Mouse (Mus musculus) stomach, postnatal 0 days (tissue): ENCODE results near the gene Ran. TPM values are rescaled to one million over a fixed set of nuclear protein-coding genes. Genes with fewer than 3 reads are reported as not detected.
"Not testable (repeated sequence)": the region's sequence is repeated elsewhere in the genome, so short reads cannot be mapped to it uniquely, and the experiment has no call there.

Source experiments
- ATAC-seq: fragments of 200-750 bp; cut with Nextera tagmentation; 2 replicates; pipeline ENCODE4 v1.8.0; 2017; ENCODE audit not compliant: low FRiP score, low TSS enrichment
- DNase-seq: peaks from one replicate; pipeline ENCODE4 v3.0.0-alpha.2; 2016; ENCODE audit warnings: low spot score
- H3K27ac ChIP-seq: fragments of 300-500 bp; sonication (generic); replicated peaks from 2 replicates; pipeline ENCODE4 v1.5.1; 2014; ENCODE audit warnings: mild to moderate bottlenecking, control low read depth
- H3K27me3 ChIP-seq: fragments of 300-500 bp; sonication (generic); 2 replicates; pipeline ENCODE4 v1.6.1; 2014; ENCODE audit warnings: low read length; ENCODE audit not compliant: control insufficient read depth, insufficient read depth
- H3K36me3 ChIP-seq: fragments of 300-500 bp; sonication (generic); 2 replicates; pipeline ENCODE4 v1.6.1; 2014; ENCODE audit warnings: low read length, mixed read lengths; ENCODE audit not compliant: control insufficient read depth, insufficient read depth
- H3K4me1 ChIP-seq: fragments of 300-500 bp; sonication (generic); replicated peaks from 2 replicates; pipeline ENCODE4 v1.6.1; 2014; ENCODE audit warnings: antibody characterized with exemption; ENCODE audit not compliant: control insufficient read depth, insufficient read depth
- H3K4me2 ChIP-seq: fragments of 300-500 bp; sonication (generic); replicated peaks from 2 replicates; pipeline ENCODE4 v1.6.1; 2014; ENCODE audit warnings: low read depth, mild to moderate bottlenecking, control low read depth, moderate library complexity
- H3K4me3 ChIP-seq: fragments of 300-500 bp; sonication (generic); 2 replicates; pipeline ENCODE4 v1.5.1; 2014; ENCODE audit warnings: low read depth, low read length, control low read depth
- H3K9ac ChIP-seq: fragments of 300-500 bp; sonication (generic); 2 replicates; pipeline ENCODE4 v1.6.1; 2014; ENCODE audit warnings: mild to moderate bottlenecking, low read length, control low read depth, mixed read lengths
- H3K9me3 ChIP-seq: fragments of 300-500 bp; sonication (generic); 2 replicates; pipeline ENCODE4 v1.6.1; 2016; ENCODE audit warnings: low read length; ENCODE audit not compliant: control insufficient read depth
- CTCF ChIP-seq: IDR thresholded peaks from 2 replicates; pipeline ENCODE4 v1.5.1; 2016; ENCODE audit warnings: antibody characterized with exemption, low read depth, mild to moderate bottlenecking, moderate library complexity
- EP300 ChIP-seq: optimal IDR thresholded peaks from 2 replicates; pipeline ENCODE3; 2016; ENCODE audit warnings: antibody characterized with exemption
- WGBS: fragments of 180-500 bp; shearing (Covaris S2); extraction: QIAGEN DNeasy Blood & Tissue Kit; methylation state at CpG from one replicate; pipeline ENCODE4 v1.1.7; 2014; 5-methylcytosine and 5-hydroxymethylcytosine counted together
- polyA plus RNA-seq: library from polyadenylated mRNA; unstranded; fragments of >200 nt; fragmentation: Nextera tagmentation; extraction: Ambion mirVana; gene quantifications from 2 replicates; pipeline ENCODE4 v1.2.1, GENCODE M21; 2015

Ran gene
- polyA plus RNA-seq, result 226 and 257 TPM in 2 replicates

- H3K27ac ChIP-seq, result peak within 1 kb of the TSS; percentile 95
- peak within 1 kb of the TSS; percentile 83 for H3K4me3 ChIP-seq
- H3K9ac ChIP-seq, result peak within 1 kb of the TSS; percentile 82
- TF ChIP-seq EP300, result no peak
- no peak for TF ChIP-seq CTCF
- no peaks in the 10 kb centered on the region for H3K9me3 ChIP-seq
- H3K4me2 ChIP-seq, result peak within 1 kb of the TSS; percentile 88
- no peaks in the 10 kb centered on the region for H3K4me1 ChIP-seq
- under 1% methylated on average over 78 of the region's 102 CpGs for WGBS
- no peaks in the 10 kb centered on the region; the same call in 1 of the 2 replicates for H3K36me3 ChIP-seq
- DNase-seq (peak; percentile 96), ATAC-seq (peak; percentile 97)
- no peaks in the 10 kb centered on the region for H3K27me3 ChIP-seq
These were observed at the start of gene Ran for GRCm38 (mm10) chr5:129019497-129020299. Gene Ran, plus strand, starts transcription at chr5:129020069.

- no peaks in the 10 kb centered on the region for H3K36me3 ChIP-seq
- no peak overlapping the region for H3K9ac ChIP-seq
- H3K4me1 ChIP-seq, result no peaks in the 10 kb centered on the region
- ATAC-seq (no peak), DNase-seq (no peak)
- H3K9me3 ChIP-seq, result no peaks in the 10 kb centered on the region
- H3K27me3 ChIP-seq, result no peaks in the 10 kb centered on the region
- TF ChIP-seq EP300 (no peak), CTCF (no peak)
- no peak overlapping the region for H3K4me3 ChIP-seq
- H3K4me2 ChIP-seq, result 0 out of 2 replicates have a peak overlapping the region, but pooled peaks have one; percentile 20
- no peak overlapping the region for H3K27ac ChIP-seq
- WGBS, result 61% methylated on average over 10 of the region's 10 CpGs
These were observed 49.0 kb upstream of the Ran start for GRCm38 (mm10) chr5:128970878-128971277.

DNA sequence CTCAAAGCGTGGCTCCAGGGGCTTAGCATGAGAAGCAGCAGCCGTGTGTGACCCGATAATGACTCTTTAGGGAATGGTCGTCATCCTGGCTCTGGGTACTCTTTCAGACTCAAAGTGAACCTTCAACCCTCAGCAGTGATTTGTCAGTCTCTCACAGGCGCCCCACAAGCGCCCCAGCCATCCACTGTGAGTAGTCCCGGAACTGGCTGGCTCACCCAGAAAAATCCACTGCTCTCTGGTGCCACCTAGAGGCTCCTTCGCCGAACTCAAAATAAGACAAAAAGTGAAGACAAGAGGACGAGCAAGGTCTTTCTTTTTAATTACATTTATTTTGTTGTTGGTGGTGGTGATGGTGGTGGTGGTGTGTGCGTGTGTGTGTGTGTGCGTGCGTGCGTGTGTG, 48.6 kb upstream of the Ran start:
- no peak overlapping the region for H3K9ac ChIP-seq
- H3K27me3 ChIP-seq, result no peaks in the 10 kb centered on the region
- H3K36me3 ChIP-seq, result no peaks in the 10 kb centered on the region
- 13% methylated on average over 13 of the region's 14 CpGs for WGBS
- H3K4me3 ChIP-seq, result no peak overlapping the region
- no peak overlapping the region for H3K27ac ChIP-seq
- DNase-seq (peak; percentile 70), ATAC-seq (no peak)
- no peak for TF ChIP-seq EP300
- peak; percentile 82 for TF ChIP-seq CTCF
- H3K4me1 ChIP-seq, result no peaks in the 10 kb centered on the region
- H3K4me2 ChIP-seq, result 0 out of 2 replicates have a peak overlapping the region, but pooled peaks have one; percentile 20
- H3K9me3 ChIP-seq, result no peaks in the 10 kb centered on the region

DNA sequence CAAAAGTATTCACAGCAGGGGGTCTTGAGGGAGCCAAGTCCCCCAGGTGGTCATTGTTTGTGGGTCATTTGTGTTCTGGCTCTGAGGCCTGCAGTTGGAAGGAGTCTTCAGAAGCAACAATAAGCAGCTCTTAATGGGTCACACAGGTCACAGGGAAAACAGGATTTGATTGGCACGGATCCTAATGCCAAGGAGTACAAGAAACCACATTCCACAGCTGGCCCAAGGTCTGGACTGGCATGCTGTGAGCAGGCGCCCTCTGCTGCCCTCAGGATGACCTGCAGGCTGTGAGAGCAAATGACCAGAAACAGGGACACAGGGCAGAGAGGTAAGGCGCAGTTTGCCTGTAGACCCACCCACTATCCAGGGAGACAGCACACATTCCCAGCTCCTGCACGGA, 43.6 kb upstream of the Ran start:
- Histone ChIP-seq H3K27ac (no peak overlapping the region), H3K4me2 (no peak overlapping the region), H3K9me3 (no peaks in the 10 kb centered on the region), H3K4me1 (no peaks in the 10 kb centered on the region), H3K27me3 (no peaks in the 10 kb centered on the region), H3K9ac (no peak overlapping the region), H3K36me3 (no peaks in the 10 kb centered on the region), H3K4me3 (no peak overlapping the region)
- 27% methylated on average over 4 of the region's 4 CpGs for WGBS
- peak; percentile 46 for DNase-seq
- ATAC-seq, result 0 out of 2 replicates have a peak, but pooled peaks have one; percentile 27
- TF ChIP-seq EP300 (no peak), CTCF (peak; percentile 65)

DNA sequence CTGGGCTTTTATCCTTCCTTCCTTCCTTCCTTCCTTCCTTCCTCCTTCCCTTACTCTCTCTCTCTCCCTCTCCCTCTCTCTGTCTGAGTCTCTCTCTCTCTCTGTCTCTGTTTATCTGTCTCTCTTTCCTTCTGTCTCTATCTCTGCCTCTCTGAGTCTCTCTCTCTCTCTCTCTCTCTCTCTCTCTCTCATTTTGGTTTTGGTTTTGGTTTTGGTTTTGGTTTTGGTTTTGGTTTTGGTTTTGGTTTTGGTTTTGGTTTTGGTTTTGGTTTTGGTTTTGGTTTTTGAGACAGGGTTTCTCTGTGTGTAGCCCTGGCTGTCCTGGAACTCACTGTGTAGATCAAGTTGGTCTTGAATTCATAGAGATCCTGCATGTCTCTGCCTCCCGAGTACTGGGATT, 42.4 kb upstream of the Ran start:
- H3K4me1 ChIP-seq, H3K9ac ChIP-seq, H3K4me3 ChIP-seq, H3K27ac ChIP-seq, DNase-seq, ATAC-seq, H3K4me2 ChIP-seq, H3K27me3 ChIP-seq, H3K36me3 ChIP-seq, H3K9me3 ChIP-seq: not testable (repeated sequence)
- 74% methylated on average over 1 of the region's 1 CpGs for WGBS

DNA sequence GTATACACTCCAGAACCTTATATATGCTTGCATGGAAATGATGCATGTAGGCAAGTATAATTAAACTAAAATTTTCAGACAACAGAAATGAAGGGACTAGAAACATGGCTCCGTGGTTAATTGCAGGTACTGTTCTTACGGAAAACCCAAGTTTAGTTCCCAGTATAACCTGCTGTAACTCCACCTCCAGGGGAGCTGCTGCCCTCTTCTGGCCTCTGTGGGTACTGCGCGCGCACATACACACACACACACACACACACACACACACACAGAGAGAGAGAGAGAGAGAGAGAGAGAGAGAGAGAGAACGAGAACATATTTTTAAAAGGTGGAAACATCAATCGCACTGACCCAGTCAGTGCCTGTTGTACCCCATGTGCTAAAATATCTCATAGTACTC, 40.9 kb upstream of the Ran start:
- ATAC-seq (no peak), DNase-seq (no peak)
- no peaks in the 10 kb centered on the region for H3K9me3 ChIP-seq
- no peak overlapping the region for H3K4me3 ChIP-seq
- no peak overlapping the region for H3K27ac ChIP-seq
- H3K9ac ChIP-seq, result no peak overlapping the region
- no peaks in the 10 kb centered on the region for H3K27me3 ChIP-seq
- no peaks in the 10 kb centered on the region for H3K4me1 ChIP-seq
- H3K36me3 ChIP-seq, result no peaks in the 10 kb centered on the region
- no peak for TF ChIP-seq EP300
- peak; percentile 24; the same call in 1 of the 2 replicates for TF ChIP-seq CTCF
- WGBS, result over 99% methylated on average over 7 of the region's 7 CpGs
- no peak overlapping the region for H3K4me2 ChIP-seq
